Mouse (Mus musculus): ENCODE data around the gene Nlrp6. TPM values are rescaled to one million over a fixed set of nuclear protein-coding genes. Genes with fewer than 3 reads are reported as not detected.

Nlrp6 gene
- total and polyA plus RNA-seq, 2 experiments from 2014 or later = 0.08 TPM; not detected in 1

- Histone ChIP-seq H3K9me3 (replicated peaks; ENCODE audit: control insufficient read depth, low read length) (no peaks in the 10 kb centered on the region), H3K4me2 (ENCODE audit: low read depth, low read length) (no peak overlapping the region), H3K4me3 (ENCODE audit: low read depth, low read length) (no peak overlapping the region), H3K4me1 (ENCODE audit: control insufficient read depth, insufficient read depth) (no peaks in the 10 kb centered on the region), H3K36me3 (replicated peaks; ENCODE audit: control insufficient read depth, insufficient read depth, low read length) (no peaks in the 10 kb centered on the region), H3K27me3 (ENCODE audit: control insufficient read depth, insufficient read depth, low read length) (no peaks in the 10 kb centered on the region), H3K9ac (replicated peaks; ENCODE audit: low read depth, low read length) (no peak overlapping the region), H3K27ac (ENCODE audit: low read depth) (no peak overlapping the region)
- 41% methylated on average over 3 of the region's 3 CpGs for WGBS
- DNase-seq (ENCODE audit: low spot score) (no peak), ATAC-seq (ENCODE audit: insufficient read depth, low read depth) (no peak)
- TF ChIP-seq EP300 (IDR thresholded peaks at IDR 0.05; ENCODE audit: low read depth) (no peak), CTCF (IDR thresholded peaks at IDR 0.05; ENCODE audit: low read depth) (no peak)
These were observed 8.4 kb upstream of the Nlrp6 start for GRCm38 (mm10) chr7:140912293-140912692.

- Histone ChIP-seq H3K4me2 (ENCODE audit: low read depth, low read length) (no peak overlapping the region), H3K27me3 (ENCODE audit: control insufficient read depth, insufficient read depth, low read length) (0 out of 2 replicates have a peak, but pooled peaks cover 6% of the 10 kb centered on the region), H3K4me1 (ENCODE audit: control insufficient read depth, insufficient read depth) (no peaks in the 10 kb centered on the region), H3K36me3 (replicated peaks; ENCODE audit: control insufficient read depth, insufficient read depth, low read length) (no peaks in the 10 kb centered on the region), H3K27ac (ENCODE audit: low read depth) (no peak overlapping the region), H3K4me3 (ENCODE audit: low read depth, low read length) (no peak overlapping the region), H3K9me3 (replicated peaks; ENCODE audit: control insufficient read depth, low read length) (no peaks in the 10 kb centered on the region), H3K9ac (replicated peaks; ENCODE audit: low read depth, low read length) (no peak overlapping the region)
- DNase-seq (ENCODE audit: low spot score) (no peak), ATAC-seq (ENCODE audit: insufficient read depth, low read depth) (no peak)
- TF ChIP-seq EP300 (IDR thresholded peaks at IDR 0.05; ENCODE audit: low read depth) (no peak), CTCF (IDR thresholded peaks at IDR 0.05; ENCODE audit: low read depth) (no peak)
- 80% methylated on average over 5 of the region's 5 CpGs for WGBS
These were observed 7.7 kb upstream of the Nlrp6 start for GRCm38 (mm10) chr7:140912846-140913482.

GRCm38 (mm10) chr7:140914031-140914690, 6.5 kb upstream of the Nlrp6 start:
- peaks cover 12% of the 10 kb centered on the region; the same call in 1 of the 2 replicates for H3K27me3 ChIP-seq (ENCODE audit: control insufficient read depth, insufficient read depth, low read length)
- H3K9me3 ChIP-seq (replicated peaks; ENCODE audit: control insufficient read depth, low read length) = no peaks in the 10 kb centered on the region
- no peak overlapping the region for H3K9ac ChIP-seq (replicated peaks; ENCODE audit: low read depth, low read length)
- DNase-seq (ENCODE audit: low spot score) = no peak
- 83% methylated on average over 8 of the region's 8 CpGs for WGBS
- TF ChIP-seq CTCF (IDR thresholded peaks at IDR 0.05; ENCODE audit: low read depth) (no peak), EP300 (IDR thresholded peaks at IDR 0.05; ENCODE audit: low read depth) (no peak)
- H3K4me2 ChIP-seq (ENCODE audit: low read depth, low read length) = no peak overlapping the region
- no peaks in the 10 kb centered on the region for H3K36me3 ChIP-seq (replicated peaks; ENCODE audit: control insufficient read depth, insufficient read depth, low read length)
- no peak for ATAC-seq (ENCODE audit: insufficient read depth, low read depth)
- no peak overlapping the region for H3K4me3 ChIP-seq (ENCODE audit: low read depth, low read length)
- H3K4me1 ChIP-seq (ENCODE audit: control insufficient read depth, insufficient read depth) = no peaks in the 10 kb centered on the region
- H3K27ac ChIP-seq (ENCODE audit: low read depth) = no peak overlapping the region

GRCm38 (mm10) chr7:140919911-140920310, 791 bp upstream of the Nlrp6 start:
- TF ChIP-seq EP300 (IDR thresholded peaks at IDR 0.05; ENCODE audit: low read depth) (no peak), CTCF (IDR thresholded peaks at IDR 0.05; ENCODE audit: low read depth) (no peak)
- Histone ChIP-seq H3K27ac (ENCODE audit: low read depth) (no peak overlapping the region), H3K27me3 (ENCODE audit: control insufficient read depth, insufficient read depth, low read length) (peaks cover 67% of the 10 kb centered on the region), H3K4me1 (ENCODE audit: control insufficient read depth, insufficient read depth) (no peaks in the 10 kb centered on the region), H3K9ac (replicated peaks; ENCODE audit: low read depth, low read length) (no peak overlapping the region), H3K36me3 (replicated peaks; ENCODE audit: control insufficient read depth, insufficient read depth, low read length) (no peaks in the 10 kb centered on the region), H3K4me2 (ENCODE audit: low read depth, low read length) (no peak overlapping the region), H3K4me3 (ENCODE audit: low read depth, low read length) (no peak overlapping the region), H3K9me3 (replicated peaks; ENCODE audit: control insufficient read depth, low read length) (no peaks in the 10 kb centered on the region)
- 34% methylated on average over 4 of the region's 4 CpGs for WGBS
- no peak for DNase-seq (ENCODE audit: low spot score)
- no peak for ATAC-seq (ENCODE audit: insufficient read depth, low read depth)

DNA sequence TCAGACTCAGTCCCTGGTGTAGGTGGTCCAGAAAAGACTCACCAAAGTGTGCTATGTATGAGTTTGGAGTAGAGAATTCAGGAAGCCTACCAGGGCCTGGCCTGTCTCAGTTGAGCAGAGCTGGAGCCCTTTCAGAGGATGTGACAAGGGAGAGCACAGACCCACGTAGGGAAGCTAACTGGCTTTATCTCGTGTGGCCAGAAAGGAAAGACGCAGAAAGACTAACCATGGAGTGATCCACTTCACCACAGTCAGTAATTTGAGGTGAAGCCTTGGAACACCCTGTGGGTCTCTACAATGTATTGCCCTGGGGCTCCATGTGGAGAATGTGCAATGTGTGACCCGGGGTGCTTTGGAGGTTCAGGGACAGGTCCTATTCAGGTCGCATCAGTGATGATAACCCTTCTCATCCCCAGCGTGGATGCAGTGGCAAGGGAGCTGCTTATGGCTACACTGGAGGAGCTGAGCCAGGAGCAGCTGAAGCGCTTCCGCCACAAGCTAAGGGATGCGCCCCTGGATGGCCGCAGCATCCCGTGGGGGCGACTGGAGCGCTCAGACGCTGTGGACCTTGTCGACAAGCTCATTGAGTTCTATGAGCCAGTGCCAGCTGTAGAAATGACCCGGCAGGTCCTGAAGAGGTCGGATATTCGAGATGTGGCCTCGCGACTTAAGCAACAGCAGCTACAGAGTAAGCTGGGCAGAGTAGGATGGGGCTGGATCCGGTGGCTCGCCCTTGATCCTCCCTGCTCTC, 698 bp downstream of the Nlrp6 start:
- WGBS = 24% methylated on average over 22 of the region's 22 CpGs
- Histone ChIP-seq H3K4me2 (ENCODE audit: low read depth, low read length) (no peak overlapping the region), H3K9ac (replicated peaks; ENCODE audit: low read depth, low read length) (no peak overlapping the region), H3K9me3 (replicated peaks; ENCODE audit: control insufficient read depth, low read length) (no peaks in the 10 kb centered on the region), H3K27me3 (ENCODE audit: control insufficient read depth, insufficient read depth, low read length) (peaks cover 78% of the 10 kb centered on the region), H3K4me1 (ENCODE audit: control insufficient read depth, insufficient read depth) (no peaks in the 10 kb centered on the region), H3K36me3 (replicated peaks; ENCODE audit: control insufficient read depth, insufficient read depth, low read length) (no peaks in the 10 kb centered on the region), H3K27ac (ENCODE audit: low read depth) (no peak overlapping the region), H3K4me3 (ENCODE audit: low read depth, low read length) (no peak overlapping the region)
- ATAC-seq (ENCODE audit: insufficient read depth, low read depth) = no peak
- no peak for DNase-seq (ENCODE audit: low spot score)
- TF ChIP-seq CTCF (IDR thresholded peaks at IDR 0.05; ENCODE audit: low read depth) (no peak), EP300 (IDR thresholded peaks at IDR 0.05; ENCODE audit: low read depth) (no peak)
